Mouse (Mus musculus): ENCODE measurements around the gene Slc16a8. TPM values are rescaled to one million over a fixed set of nuclear protein-coding genes. Genes with fewer than 3 reads are reported as not detected.

Slc16a8 gene
- total and polyA plus RNA-seq, 3 experiments = 0.08 to 0.83 TPM; not detected in 1

GRCm38 (mm10) chr15:79271124-79271746 is 16.7 kb upstream of the Slc16a8 start:
- H3K9me3 ChIP-seq (replicated peaks; ENCODE audit: low read length) = no peaks in the 10 kb centered on the region
- no peak overlapping the region for H3K27ac ChIP-seq (ENCODE audit: insufficient read depth, low read depth)
- H3K36me3 ChIP-seq (replicated peaks in 1 of 2; ENCODE audit: control insufficient read depth in 1 of 2, insufficient read depth in 1 of 2, low read length in 1 of 2) = no peaks in the 10 kb centered on the region
- dilution Hi-C loops (cut with MboI; ENCODE audit: extremely low pct_ligation_motif_present, extremely low pct_unique_long_range_greater_than_20kb, low sequenced_read_pairs) (no loop called here), in situ Hi-C loops (cut with MboI; ENCODE audit: low pct_ligation_motif_present, low pct_unique_long_range_greater_than_20kb, low sequenced_read_pairs) (no loop called here)
- H3K4me3 ChIP-seq (replicated peaks in 1 of 3; ENCODE audit: low read depth in 2 of 3, low read length in 2 of 3, poor library complexity in 1 of 3) = peak overlapping the region; percentile 37 to 54 (median 52)
- peak overlapping the region; percentile 77 for H3K4me2 ChIP-seq (ENCODE audit: insufficient read depth, low read depth, poor library complexity, severe bottlenecking)
- H3K27me3 ChIP-seq (replicated peaks) = peaks cover 8% of the 10 kb centered on the region
- 0 out of 2 replicates have a peak, but pooled peaks have one; percentile 12 for TF ChIP-seq NELFE (IDR thresholded peaks at IDR 0.05; ENCODE audit: low read depth, low read length)
- TF ChIP-seq GABPA (IDR thresholded peaks at IDR 0.05; ENCODE audit: insufficient replicate concordance, low read depth, low read length) = no peak
- no peak for TF ChIP-seq IRF4 (IDR thresholded peaks at IDR 0.05; ENCODE audit: low read depth, low read length)
- TF ChIP-seq TBP (conservative IDR thresholded peaks at IDR 0.05; ENCODE audit: low read depth, low read length) = no peak
- TF ChIP-seq KAT2A (IDR thresholded peaks at IDR 0.05; ENCODE audit: insufficient replicate concordance, low read length) = no peak
- no peak for TF ChIP-seq MYC (IDR thresholded peaks at IDR 0.05; ENCODE audit: low read depth, low read length)
- no peak for TF ChIP-seq MAFK (IDR thresholded peaks at IDR 0.05; ENCODE audit: insufficient replicate concordance, low read length)
- no peak for TF ChIP-seq JUN (IDR thresholded peaks at IDR 0.05; ENCODE audit: insufficient read depth, low read depth, low read length)
- TF ChIP-seq CHD1 (IDR thresholded peaks at IDR 0.05; ENCODE audit: low read depth, low read length) = no peak
- TF ChIP-seq RAD21 (IDR thresholded peaks at IDR 0.05; ENCODE audit: low read depth, low read length) = peak; percentile 59
- TF ChIP-seq PAX5 (IDR thresholded peaks at IDR 0.05; ENCODE audit: low read length) = no peak
- no peak for TF ChIP-seq CHD2 (IDR thresholded peaks at IDR 0.05; ENCODE audit: low read length)
- no peak for TF ChIP-seq EP300 (IDR thresholded peaks at IDR 0.05; ENCODE audit: low read length)
- TF ChIP-seq SMC3 (IDR thresholded peaks at IDR 0.05; ENCODE audit: low read depth, low read length) = peak; percentile 63
- peak; percentile 60 for TF ChIP-seq MAX (IDR thresholded peaks at IDR 0.05; ENCODE audit: low read length)
- no peak for TF ChIP-seq SIN3A (IDR thresholded peaks at IDR 0.05; ENCODE audit: low read length)
- TF ChIP-seq RCOR1 (conservative IDR thresholded peaks at IDR 0.05; ENCODE audit: low read depth, low read length) = no peak
- peak; percentile 64; the same call in 1 of the 2 replicates for TF ChIP-seq MXI1 (IDR thresholded peaks at IDR 0.05; ENCODE audit: low read depth, low read length)
- no peak for TF ChIP-seq ZC3H11A (IDR thresholded peaks at IDR 0.05; ENCODE audit: low read depth, low read length)
- TF ChIP-seq BHLHE40 (IDR thresholded peaks at IDR 0.05; ENCODE audit: low read depth, low read length) = 0 out of 2 replicates have a peak, but pooled peaks have one; percentile 13
- TF ChIP-seq CTCF (conservative IDR thresholded peaks at IDR 0.05 in 1 of 2, IDR thresholded peaks at IDR 0.05 in 1 of 2; ENCODE audit: low read depth in 2 of 2, low read length in 2 of 2) = peak; percentile 53 to 79; a peak in 3 of 4 replicates
- no peaks in the 10 kb centered on the region for H3K79me2 ChIP-seq (replicated peaks; ENCODE audit: control insufficient read depth, extremely low read depth, insufficient read depth, poor library complexity, severe bottlenecking)
- peak; percentile 75 for DNase-seq (ENCODE audit: extremely low read depth)
- peak overlapping the region; percentile 45; the same call in 1 of the 2 replicates for H3K9ac ChIP-seq (ENCODE audit: insufficient read depth, low read depth)
- H3K4me1 ChIP-seq (ENCODE audit: control insufficient read depth in 1 of 2, insufficient read depth in 2 of 2) = peaks cover 5 to 24% of the 10 kb centered on the region in 2 experiments
